Mouse (Mus musculus) stomach, postnatal 0 days (tissue): ENCODE results near the gene Atp2b2. TPM values are rescaled to one million over a fixed set of nuclear protein-coding genes. Genes with fewer than 3 reads are reported as not detected.
A peak's percentile ranks its signal among the peaks of the same experiment; 100 is the strongest.

Experiments used
- ATAC-seq: fragments of 200-750 bp; cut with Nextera tagmentation; 2 replicates; pipeline ENCODE4 v1.8.0; 2017; ENCODE audit not compliant: low FRiP score, low TSS enrichment
- DNase-seq: peaks from one replicate; pipeline ENCODE4 v3.0.0-alpha.2; 2016; ENCODE audit warnings: low spot score
- H3K27ac ChIP-seq: fragments of 300-500 bp; sonication (generic); replicated peaks from 2 replicates; pipeline ENCODE4 v1.5.1; 2014; ENCODE audit warnings: mild to moderate bottlenecking, control low read depth
- H3K27me3 ChIP-seq: fragments of 300-500 bp; sonication (generic); 2 replicates; pipeline ENCODE4 v1.6.1; 2014; ENCODE audit warnings: low read length; ENCODE audit not compliant: control insufficient read depth, insufficient read depth
- H3K36me3 ChIP-seq: fragments of 300-500 bp; sonication (generic); 2 replicates; pipeline ENCODE4 v1.6.1; 2014; ENCODE audit warnings: low read length, mixed read lengths; ENCODE audit not compliant: control insufficient read depth, insufficient read depth
- H3K4me1 ChIP-seq: fragments of 300-500 bp; sonication (generic); replicated peaks from 2 replicates; pipeline ENCODE4 v1.6.1; 2014; ENCODE audit warnings: antibody characterized with exemption; ENCODE audit not compliant: control insufficient read depth, insufficient read depth
- H3K4me2 ChIP-seq: fragments of 300-500 bp; sonication (generic); replicated peaks from 2 replicates; pipeline ENCODE4 v1.6.1; 2014; ENCODE audit warnings: low read depth, mild to moderate bottlenecking, control low read depth, moderate library complexity
- H3K4me3 ChIP-seq: fragments of 300-500 bp; sonication (generic); 2 replicates; pipeline ENCODE4 v1.5.1; 2014; ENCODE audit warnings: low read depth, low read length, control low read depth
- H3K9ac ChIP-seq: fragments of 300-500 bp; sonication (generic); 2 replicates; pipeline ENCODE4 v1.6.1; 2014; ENCODE audit warnings: mild to moderate bottlenecking, low read length, control low read depth, mixed read lengths
- H3K9me3 ChIP-seq: fragments of 300-500 bp; sonication (generic); 2 replicates; pipeline ENCODE4 v1.6.1; 2016; ENCODE audit warnings: low read length; ENCODE audit not compliant: control insufficient read depth
- CTCF ChIP-seq: IDR thresholded peaks from 2 replicates; pipeline ENCODE4 v1.5.1; 2016; ENCODE audit warnings: antibody characterized with exemption, low read depth, mild to moderate bottlenecking, moderate library complexity
- EP300 ChIP-seq: optimal IDR thresholded peaks from 2 replicates; pipeline ENCODE3; 2016; ENCODE audit warnings: antibody characterized with exemption
- WGBS: fragments of 180-500 bp; shearing (Covaris S2); extraction: QIAGEN DNeasy Blood & Tissue Kit; methylation state at CpG from one replicate; pipeline ENCODE4 v1.1.7; 2014; 5-methylcytosine and 5-hydroxymethylcytosine counted together
- polyA plus RNA-seq: library from polyadenylated mRNA; unstranded; fragments of >200 nt; fragmentation: Nextera tagmentation; extraction: Ambion mirVana; gene quantifications from 2 replicates; pipeline ENCODE4 v1.2.1, GENCODE M21; 2015

Atp2b2 gene
- polyA plus RNA-seq, 1 experiment from 2014 or later, result 0.33 TPM

DNA sequence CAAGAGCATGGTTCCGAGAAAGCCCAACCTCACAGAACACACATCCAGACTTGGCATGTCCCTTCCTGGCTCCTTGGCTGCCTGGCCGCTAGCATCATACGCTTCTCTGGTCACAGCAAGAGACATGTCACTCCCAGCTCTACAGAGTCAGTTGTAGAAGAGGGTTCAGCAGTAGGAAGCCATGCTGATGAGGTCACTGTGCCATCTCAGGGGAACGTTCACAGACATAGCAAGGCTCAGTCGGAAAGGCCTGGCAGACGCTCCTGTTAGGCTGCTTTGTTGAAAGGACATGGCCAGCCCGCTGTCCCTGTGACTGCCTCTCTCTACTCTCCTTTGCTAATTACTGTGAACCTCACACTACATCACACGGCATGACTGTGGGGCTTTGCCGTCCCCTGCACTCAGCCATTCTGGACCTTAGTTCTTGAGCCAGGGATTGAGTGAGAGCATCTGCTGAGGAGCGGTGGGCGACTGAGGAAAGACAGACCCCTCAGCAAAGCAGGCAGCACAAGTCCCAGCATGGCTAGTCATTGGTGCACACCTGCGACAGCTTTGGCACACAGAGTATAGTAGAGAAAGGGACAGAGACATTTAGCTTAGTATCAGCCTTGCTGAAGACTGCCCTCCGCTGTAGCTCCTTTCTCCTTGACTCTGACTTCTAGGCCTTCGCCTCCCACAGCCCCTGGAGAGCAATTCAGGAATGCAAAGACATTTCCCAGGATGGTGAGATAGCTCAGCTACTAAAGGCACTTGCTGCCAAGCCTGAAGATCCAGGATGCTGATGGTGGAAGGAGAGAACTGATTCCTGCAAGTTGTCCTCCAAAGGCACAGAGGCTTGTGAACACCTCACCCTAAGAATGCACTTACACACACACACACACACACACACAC is 108.9 kb downstream of the Atp2b2 start:
- 76% methylated on average over 14 of the region's 14 CpGs for WGBS

GRCm38 (mm10) chr6:113929191-113929875 is 113.1 kb downstream of the Atp2b2 start:
- H3K4me2 ChIP-seq, result no peak overlapping the region
- no peak overlapping the region for H3K4me3 ChIP-seq
- ATAC-seq, result no peak
- no peaks in the 10 kb centered on the region for H3K27me3 ChIP-seq
- no peak overlapping the region for H3K9ac ChIP-seq
- H3K27ac ChIP-seq, result no peak overlapping the region
- TF ChIP-seq EP300, result no peak
- H3K4me1 ChIP-seq, result no peaks in the 10 kb centered on the region
- WGBS, result 83% methylated on average over 8 of the region's 8 CpGs
- no peaks in the 10 kb centered on the region for H3K9me3 ChIP-seq
- no peak for DNase-seq
- no peaks in the 10 kb centered on the region for H3K36me3 ChIP-seq

More for the DNA sequence above, 108.9 kb downstream of the Atp2b2 start:
- H3K27ac ChIP-seq, result no peak overlapping the region
- no peaks in the 10 kb centered on the region for H3K4me1 ChIP-seq
- no peak overlapping the region for H3K9ac ChIP-seq
- ATAC-seq, result no peak
- no peak for DNase-seq
- H3K27me3 ChIP-seq, result no peaks in the 10 kb centered on the region
- no peak overlapping the region for H3K4me2 ChIP-seq
- H3K36me3 ChIP-seq, result no peaks in the 10 kb centered on the region
- H3K4me3 ChIP-seq, result no peak overlapping the region
- TF ChIP-seq EP300, result no peak
- TF ChIP-seq CTCF, result no peak
- H3K9me3 ChIP-seq, result no peaks in the 10 kb centered on the region

- Histone ChIP-seq H3K9me3 (no peaks in the 10 kb centered on the region), H3K36me3 (no peaks in the 10 kb centered on the region), H3K4me2 (no peak overlapping the region), H3K4me1 (no peaks in the 10 kb centered on the region), H3K27ac (no peak overlapping the region), H3K9ac (no peak overlapping the region), H3K4me3 (no peak overlapping the region), H3K27me3 (no peaks in the 10 kb centered on the region)
- ATAC-seq, result no peak
- TF ChIP-seq EP300 (no peak), CTCF (no peak)
- DNase-seq, result no peak
- 79% methylated on average over 4 of the region's 4 CpGs for WGBS
Measured at GRCm38 (mm10) chr6:113923249-113923648, 119.2 kb downstream of the Atp2b2 start.

DNA sequence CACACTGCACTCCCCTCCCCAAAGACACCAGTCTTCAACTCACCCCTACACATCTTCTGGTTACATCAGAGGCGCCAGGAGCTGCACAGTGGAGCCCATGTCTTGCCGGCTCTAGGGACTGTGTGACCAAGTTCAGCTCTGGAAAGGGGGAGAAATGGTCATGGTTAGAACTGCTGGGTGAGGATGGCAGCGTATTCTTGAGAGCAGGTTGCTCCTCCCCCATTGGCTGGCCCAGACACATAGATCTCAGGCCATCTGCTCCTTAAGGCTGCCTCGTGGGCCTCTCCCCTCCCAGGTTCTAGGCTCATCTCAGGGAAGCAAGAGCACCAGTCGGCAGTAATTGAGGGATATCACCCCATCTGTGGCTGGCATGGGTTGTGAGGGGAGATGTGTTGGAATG is 121.9 kb downstream of the Atp2b2 start:
- TF ChIP-seq EP300 (no peak), CTCF (no peak)
- 64% methylated on average over 5 of the region's 5 CpGs for WGBS
- Histone ChIP-seq H3K4me3 (no peak overlapping the region), H3K4me2 (no peak overlapping the region), H3K36me3 (no peaks in the 10 kb centered on the region), H3K4me1 (no peaks in the 10 kb centered on the region), H3K9me3 (no peaks in the 10 kb centered on the region), H3K27ac (no peak overlapping the region), H3K9ac (no peak overlapping the region), H3K27me3 (no peaks in the 10 kb centered on the region)
- no peak for DNase-seq
- no peak for ATAC-seq

GRCm38 (mm10) chr6:113912753-113913152 is 129.7 kb downstream of the Atp2b2 start:
- TF ChIP-seq CTCF (no peak), EP300 (no peak)
- WGBS, result 70% methylated on average over 3 of the region's 3 CpGs
- no peak overlapping the region for H3K27ac ChIP-seq

GRCm38 (mm10) chr6:113911094-113911493 is 131.3 kb downstream of the Atp2b2 start:
- no peak overlapping the region for H3K27ac ChIP-seq
- WGBS, result 71% methylated on average over 16 of the region's 16 CpGs
- H3K9ac ChIP-seq, result no peak overlapping the region
- TF ChIP-seq EP300 (no peak), CTCF (peak; percentile 51)
- no peak overlapping the region for H3K4me3 ChIP-seq
- no peaks in the 10 kb centered on the region for H3K9me3 ChIP-seq
- H3K4me1 ChIP-seq, result no peaks in the 10 kb centered on the region
- H3K27me3 ChIP-seq, result no peaks in the 10 kb centered on the region
- DNase-seq, result no peak
- no peak overlapping the region for H3K4me2 ChIP-seq
- no peaks in the 10 kb centered on the region for H3K36me3 ChIP-seq
- ATAC-seq, result no peak

More at GRCm38 (mm10) chr6:113912753-113913152, 129.7 kb downstream of the Atp2b2 start:
- no peak overlapping the region for H3K4me2 ChIP-seq
- no peak for DNase-seq
- no peak overlapping the region for H3K4me3 ChIP-seq
- H3K36me3 ChIP-seq, result no peaks in the 10 kb centered on the region
- H3K27me3 ChIP-seq, result no peaks in the 10 kb centered on the region
- H3K4me1 ChIP-seq, result no peaks in the 10 kb centered on the region
- no peak for ATAC-seq
- no peak overlapping the region for H3K9ac ChIP-seq
- H3K9me3 ChIP-seq, result no peaks in the 10 kb centered on the region
